Mouse (Mus musculus): Measurements from ENCODE around the gene 2310061N02Rik.
"Not testable (repeated sequence)": the region's sequence is repeated elsewhere in the genome, so short reads cannot be mapped to it uniquely, and the experiment has no call there.

Gene 2310061N02Rik

GRCm38 (mm10) chr16:88707496-88708012 is at the start of gene 2310061N02Rik:
Gene 2310061N02Rik (minus strand): TSS chr16:88707962.
- DNase-seq, result no peak

GRCm38 (mm10) chr16:88751535-88751934 is 43.8 kb upstream of the 2310061N02Rik start, which contains the start of gene Krtap13:
Gene Krtap13 (minus strand): TSS chr16:88751635.
- DNase-seq, result not testable (repeated sequence)

DNA sequence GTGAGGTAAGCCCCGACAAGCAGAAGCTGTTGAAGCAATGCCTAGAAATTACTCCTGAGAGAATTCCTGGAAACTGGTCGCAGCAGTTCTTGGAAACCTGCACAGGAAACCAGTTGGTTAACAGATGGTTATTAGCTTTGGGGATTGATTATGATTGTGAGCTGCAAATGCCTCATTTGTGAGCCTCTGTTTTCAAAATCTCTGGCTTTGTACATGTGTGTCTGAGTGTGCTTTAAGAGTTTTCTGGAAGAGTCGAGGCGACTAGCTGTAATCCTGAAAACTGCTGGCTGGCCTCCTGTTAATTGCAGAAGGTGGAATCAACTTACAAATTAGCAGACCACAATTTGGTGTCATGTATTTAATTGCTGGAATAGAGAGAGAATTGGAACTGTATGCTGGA is 40.2 kb upstream of the 2310061N02Rik start:
- DNase-seq, result no peak

- DNase-seq, result no peak
Observed at GRCm38 (mm10) chr16:88744750-88745340, 37.1 kb upstream of the 2310061N02Rik start.

- no peak for DNase-seq
Observed at GRCm38 (mm10) chr16:88735391-88735790, 27.6 kb upstream of the 2310061N02Rik start.

DNA sequence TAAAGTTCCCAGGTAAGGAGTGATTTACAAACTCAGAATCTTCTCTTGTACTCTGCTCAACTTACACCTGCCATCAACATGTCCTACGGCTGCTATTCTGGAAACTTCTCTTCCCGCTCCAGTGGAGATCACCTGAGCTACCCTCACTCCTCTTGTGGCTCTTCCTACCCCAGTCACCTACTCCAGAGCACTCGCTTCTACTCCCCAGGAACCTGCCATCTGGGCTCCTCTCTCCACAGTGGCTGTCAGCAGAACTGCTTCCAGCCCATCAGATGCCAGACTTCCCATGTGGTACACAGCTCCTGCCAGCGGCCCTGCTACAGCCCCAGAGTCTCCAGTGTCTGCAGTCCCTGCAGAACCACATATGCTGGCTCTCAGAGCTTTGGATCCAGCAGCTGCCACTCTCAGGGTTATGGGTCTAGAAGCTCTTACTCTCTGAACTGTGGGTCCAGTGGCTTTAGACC is 21.1 kb upstream of the 2310061N02Rik start, which contains the start of gene Krtap13-1:
Krtap13-1 (plus strand) TSS at position 51 of the 464 bp plus-strand sequence.
- DNase-seq, result no peak

- DNase-seq, result no peak
Observed at GRCm38 (mm10) chr16:88720031-88720430, 12.3 kb upstream of the 2310061N02Rik start.

- no peak for DNase-seq
Observed at GRCm38 (mm10) chr16:88716549-88716948, 8.8 kb upstream of the 2310061N02Rik start.

- DNase-seq, result no peak
Observed at GRCm38 (mm10) chr16:88711245-88711644, 3.5 kb upstream of the 2310061N02Rik start.

GRCm38 (mm10) chr16:88710757-88711156 is 3.0 kb upstream of the 2310061N02Rik start:
- DNase-seq, result no peak

DNA sequence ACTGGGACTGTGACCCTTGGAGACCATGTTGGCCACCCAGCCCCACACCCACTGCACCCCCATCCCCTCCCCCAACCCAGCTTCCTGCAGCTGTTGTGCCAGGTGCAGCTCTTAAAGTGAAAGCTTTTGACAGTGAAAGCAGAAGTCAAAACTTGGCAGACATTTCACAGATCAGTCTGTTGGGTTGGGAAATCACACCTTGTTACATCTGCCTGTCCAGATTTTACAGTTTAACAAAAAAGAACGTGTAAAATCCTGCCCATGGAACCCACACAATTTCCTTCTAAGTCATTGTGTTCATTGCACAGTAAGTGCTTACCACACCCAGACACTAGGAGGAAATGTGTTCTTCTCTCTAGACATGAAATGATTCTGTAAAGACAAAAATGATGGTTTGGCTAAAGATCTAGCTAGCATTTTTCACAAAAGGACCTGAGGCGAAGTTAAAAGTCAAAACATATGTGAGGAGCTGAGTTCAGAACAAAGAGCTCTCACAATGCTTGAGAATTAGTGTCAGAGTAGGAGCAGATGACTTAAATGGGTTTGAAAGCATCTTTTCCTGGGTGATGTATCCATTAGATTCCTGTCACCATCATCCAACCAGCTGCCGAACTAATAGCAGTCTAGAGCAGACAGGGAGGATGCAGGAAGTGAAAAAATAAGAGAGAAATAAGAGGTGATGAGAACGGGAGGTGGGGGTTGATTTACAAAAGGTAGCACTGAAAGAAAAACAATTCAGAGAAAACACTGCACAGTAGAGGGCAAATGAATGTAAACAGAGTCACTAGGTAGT is 6.5 kb downstream of the 2310061N02Rik start:
- peak; percentile 28 to 44 for DNase-seq

GRCm38 (mm10) chr16:88696256-88696655 is 11.5 kb downstream of the 2310061N02Rik start:
- no peak for DNase-seq

GRCm38 (mm10) chr16:88681282-88681681 is 26.5 kb downstream of the 2310061N02Rik start:
- DNase-seq, result no peak

DNA sequence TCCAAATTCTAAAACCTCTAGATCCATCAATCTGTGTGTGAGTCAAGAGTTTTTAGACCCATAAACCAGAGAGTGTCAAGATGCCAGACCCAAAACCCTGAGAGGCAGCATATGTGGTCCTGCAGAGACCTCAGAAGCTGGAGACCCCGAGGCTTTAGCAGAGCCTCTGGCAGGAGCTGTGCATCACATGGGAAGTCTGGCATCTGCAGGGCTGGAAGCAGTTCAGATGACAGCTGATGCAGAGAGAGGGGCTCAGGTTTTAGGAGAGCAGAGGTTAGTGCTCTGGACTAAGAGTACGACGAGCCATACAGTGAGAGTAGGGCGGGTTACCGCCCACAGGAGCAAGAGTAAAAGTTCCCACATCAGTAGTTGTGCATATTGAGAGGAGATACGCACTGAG is 28.7 kb downstream of the 2310061N02Rik start:
- DNase-seq, result no peak

DNA sequence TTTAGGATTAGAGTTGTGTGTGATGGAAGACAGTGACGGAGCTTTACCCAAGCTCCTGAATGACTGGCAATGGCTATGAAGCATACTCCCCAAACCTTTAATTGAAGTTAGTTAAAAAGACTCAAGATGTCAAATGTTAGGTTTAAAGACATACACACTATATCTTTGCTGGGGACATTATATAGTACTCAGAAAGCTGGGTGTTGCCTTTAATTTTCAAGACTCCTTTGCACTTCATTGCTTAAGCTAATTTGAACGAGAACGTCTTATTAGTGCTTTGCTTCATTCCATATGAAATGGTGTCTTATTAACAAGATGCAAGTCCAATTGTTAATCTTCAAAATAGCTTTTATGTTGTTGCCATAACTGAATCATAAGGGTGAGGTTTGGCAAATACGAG is 36.2 kb downstream of the 2310061N02Rik start, which contains the start of gene Krtap27-1:
Krtap27-1 (minus strand) TSS at position 101 of the 400 bp plus-strand sequence.
- no peak for DNase-seq

DNA sequence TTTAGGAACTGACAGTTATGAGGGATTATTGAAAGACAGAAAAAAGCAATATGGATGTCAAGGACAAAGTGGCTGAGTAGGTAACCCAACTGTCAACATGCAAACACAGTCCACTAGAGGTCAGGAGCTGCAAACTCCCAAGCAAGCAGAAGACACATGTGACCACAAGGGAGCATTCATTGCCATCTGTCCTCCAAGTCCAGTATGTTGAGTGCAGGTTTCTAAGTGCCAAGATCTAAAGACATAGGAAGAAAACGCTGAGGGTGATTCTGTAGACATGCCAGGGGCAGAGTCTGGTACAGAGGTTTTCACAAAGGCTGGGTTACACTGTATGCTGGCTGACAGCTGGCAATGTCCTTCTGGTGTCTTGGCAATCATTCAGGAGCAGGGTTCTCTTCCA is 50.3 kb downstream of the 2310061N02Rik start:
- no peak for DNase-seq

All from thymus, adult 18-20 months (tissue).